Mouse (Mus musculus) kidney, embryonic 15.5 days (tissue): Measurements from ENCODE around the gene Zfp428. TPM values are rescaled to one million over a fixed set of nuclear protein-coding genes. Genes with fewer than 3 reads are reported as not detected.

Source experiments
- ATAC-seq: fragments of 200-750 bp; cut with Nextera tagmentation; replicated peaks from 2 replicates; pipeline ENCODE4 v1.8.0; 2017; ENCODE audit warnings: moderate TSS enrichment; ENCODE audit not compliant: low FRiP score
- H3K27ac ChIP-seq: fragments of 300-500 bp; sonication (generic); 2 replicates; pipeline ENCODE4 v1.5.1; 2015; ENCODE audit warnings: mild to moderate bottlenecking, inconsistent platforms
- H3K27me3 ChIP-seq: fragments of 300-500 bp; sonication (generic); 2 replicates; pipeline ENCODE4 v1.6.1; 2015; ENCODE audit warnings: inconsistent platforms
- H3K36me3 ChIP-seq: fragments of 300-500 bp; sonication (generic); 2 replicates; pipeline ENCODE4 v1.6.1; 2015; ENCODE audit warnings: inconsistent platforms
- H3K4me1 ChIP-seq: fragments of 300-500 bp; sonication (generic); 2 replicates; pipeline ENCODE4 v1.6.1; 2015; ENCODE audit warnings: inconsistent platforms
- H3K4me2 ChIP-seq: fragments of 300-500 bp; sonication (generic); 2 replicates; pipeline ENCODE4 v1.6.1; 2015; ENCODE audit warnings: moderate library complexity, mild to moderate bottlenecking, inconsistent platforms
- H3K4me3 ChIP-seq: fragments of 300-500 bp; sonication (generic); replicated peaks from 2 replicates; pipeline ENCODE4 v1.5.1; 2015; ENCODE audit warnings: mild to moderate bottlenecking, inconsistent platforms
- H3K9ac ChIP-seq: fragments of 300-500 bp; sonication (generic); 2 replicates; pipeline ENCODE4 v1.6.1; 2015; ENCODE audit warnings: mild to moderate bottlenecking, inconsistent platforms
- H3K9me3 ChIP-seq: fragments of 300-500 bp; sonication (generic); replicated peaks from 2 replicates; pipeline ENCODE4 v1.6.1; 2016; ENCODE audit warnings: inconsistent platforms
- WGBS: fragments of 180-500 bp; shearing (Covaris S2); methylation state at CpG from one replicate; pipeline ENCODE4 v1.1.7; 2015; ENCODE audit warnings: mixed read lengths; 5-methylcytosine and 5-hydroxymethylcytosine counted together
- polyA plus RNA-seq: library from polyadenylated mRNA; unstranded; fragments of >200 nt; fragmentation: Nextera tagmentation; extraction: Ambion mirVana; gene quantifications from 2 replicates; pipeline ENCODE4 v1.2.1, GENCODE M21; 2015

Gene Zfp428
- polyA plus RNA-seq: 61.6 and 66.6 TPM in 2 replicates

DNA sequence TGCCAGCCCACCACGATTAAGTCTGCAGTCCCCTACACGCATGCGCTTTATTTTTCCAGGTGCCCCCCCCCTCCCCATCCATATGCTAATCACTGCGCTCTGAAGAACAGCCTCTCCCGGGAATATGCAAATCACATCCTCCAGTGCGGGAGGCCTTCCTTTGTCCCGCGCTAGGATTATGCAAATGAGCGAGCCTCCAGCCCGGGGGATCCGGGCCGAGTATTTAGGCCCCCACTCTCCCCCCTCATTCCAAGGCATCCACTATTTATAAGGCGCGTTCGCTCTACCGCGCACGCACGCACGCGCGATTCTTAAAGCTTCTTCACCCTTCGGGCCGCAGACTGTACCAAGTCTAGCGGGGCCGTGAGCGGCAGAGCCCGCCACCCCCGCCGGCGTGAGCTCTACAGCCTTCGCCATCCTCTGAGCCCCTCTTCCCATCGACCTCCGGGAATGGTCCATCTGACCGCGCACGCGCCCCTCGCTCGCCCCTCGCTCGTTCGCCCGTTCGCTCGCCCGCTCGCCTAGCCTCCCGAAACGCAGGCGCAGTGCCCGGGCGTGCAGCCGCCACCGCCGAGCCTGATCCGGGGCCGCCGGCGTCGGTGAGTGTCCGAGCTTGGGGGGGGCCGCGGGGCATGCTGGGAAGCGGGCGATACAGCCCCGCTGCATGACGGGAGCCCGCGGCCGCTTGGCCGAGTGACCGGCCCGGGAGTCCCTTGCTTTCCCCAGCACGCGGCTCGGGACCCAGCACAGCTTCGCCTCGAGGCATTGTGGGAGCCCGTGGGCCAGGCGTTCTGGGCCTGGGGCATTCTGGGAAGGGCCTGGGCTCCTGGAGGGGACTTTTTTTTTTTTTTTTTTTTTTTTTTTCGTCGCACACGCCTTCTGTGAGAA, at the start of gene Zfp428:
TSS of gene Zfp428 (plus strand) at position 169 of the 888 bp plus-strand sequence.
- Histone ChIP-seq H3K4me3 (peak within 1 kb of the TSS; percentile 67), H3K4me1 (peaks cover 39% of the 10 kb centered on the region), H3K27me3 (peaks cover 8% of the 10 kb centered on the region; the same call in 1 of the 2 replicates), H3K36me3 (peaks cover 12% of the 10 kb centered on the region), H3K27ac (peak within 1 kb of the TSS; percentile 98), H3K9ac (peak within 1 kb of the TSS; percentile 96), H3K4me2 (peak within 1 kb of the TSS; percentile 71), H3K9me3 (no peaks in the 10 kb centered on the region)
- under 1% methylated on average over 84 of the region's 84 CpGs for WGBS
- ATAC-seq: peak; percentile 92

DNA sequence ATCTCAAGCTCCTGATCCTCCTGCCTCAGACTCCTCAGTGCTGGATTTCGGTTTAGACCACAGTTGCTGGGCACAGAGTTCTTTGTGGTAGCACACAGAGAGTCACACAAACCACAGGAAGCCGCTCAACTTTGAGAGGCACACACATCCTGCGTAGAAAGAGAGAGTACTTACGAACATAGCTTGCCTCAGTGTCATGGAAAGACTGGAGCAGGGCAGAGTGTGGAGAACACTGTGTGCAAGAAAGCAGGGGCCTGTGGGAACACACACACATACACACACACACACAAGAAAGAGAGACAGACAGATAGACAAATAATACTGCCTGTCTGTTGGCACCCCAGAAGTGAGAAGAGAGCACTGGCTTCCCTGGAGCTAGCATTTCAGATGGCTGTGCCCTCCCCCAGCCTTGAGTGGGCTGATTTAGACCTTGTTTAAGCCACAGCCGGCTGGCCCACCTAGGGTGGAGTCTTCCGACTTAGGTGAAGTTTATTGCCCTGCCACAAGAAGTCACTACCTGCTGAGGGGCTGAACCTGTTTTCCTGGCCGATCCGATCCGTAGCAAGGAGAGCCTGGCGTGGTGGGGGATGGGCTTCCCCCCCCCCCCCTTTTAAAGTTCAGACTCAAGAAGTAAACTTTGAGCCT, 49.0 kb upstream of the Zfp428 start:
- WGBS: 58% methylated on average over 10 of the region's 10 CpGs

DNA sequence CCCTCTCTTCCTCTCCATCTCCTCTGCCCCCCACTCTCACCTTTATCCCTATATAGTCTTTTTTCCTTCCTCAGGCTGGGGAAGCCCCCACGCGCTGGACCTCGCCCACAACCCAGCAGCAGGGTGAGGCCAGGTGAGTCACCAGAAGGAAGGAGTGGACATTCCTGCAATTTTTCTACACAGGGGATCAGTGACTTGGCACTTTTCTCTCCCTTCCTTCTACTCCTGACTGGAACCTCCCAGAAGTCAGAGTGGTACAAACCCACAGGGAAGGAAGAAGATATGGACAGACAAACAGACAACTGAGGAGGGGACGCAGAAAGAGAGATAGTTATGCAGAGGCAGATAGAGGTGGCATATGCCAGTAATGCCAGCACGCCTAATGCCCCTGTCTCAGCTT, 47.4 kb upstream of the Zfp428 start:
- Histone ChIP-seq H3K9me3 (no peaks in the 10 kb centered on the region), H3K4me1 (peaks cover 39% of the 10 kb centered on the region), H3K4me3 (no peak overlapping the region), H3K4me2 (no peak overlapping the region), H3K9ac (no peak overlapping the region), H3K27me3 (no peaks in the 10 kb centered on the region), H3K27ac (peak overlapping the region; percentile 37), H3K36me3 (no peaks in the 10 kb centered on the region)
- ATAC-seq: no peak
- 68% methylated on average over 5 of the region's 5 CpGs for WGBS

More for the DNA sequence above, 49.0 kb upstream of the Zfp428 start:
- no peaks in the 10 kb centered on the region for H3K36me3 ChIP-seq
- no peak overlapping the region for H3K4me2 ChIP-seq
- peaks cover 36% of the 10 kb centered on the region for H3K4me1 ChIP-seq
- no peak overlapping the region for H3K27ac ChIP-seq
- ATAC-seq: no peak
- H3K9ac ChIP-seq: no peak overlapping the region
- H3K27me3 ChIP-seq: no peaks in the 10 kb centered on the region
- no peak overlapping the region for H3K4me3 ChIP-seq
- no peaks in the 10 kb centered on the region for H3K9me3 ChIP-seq

DNA sequence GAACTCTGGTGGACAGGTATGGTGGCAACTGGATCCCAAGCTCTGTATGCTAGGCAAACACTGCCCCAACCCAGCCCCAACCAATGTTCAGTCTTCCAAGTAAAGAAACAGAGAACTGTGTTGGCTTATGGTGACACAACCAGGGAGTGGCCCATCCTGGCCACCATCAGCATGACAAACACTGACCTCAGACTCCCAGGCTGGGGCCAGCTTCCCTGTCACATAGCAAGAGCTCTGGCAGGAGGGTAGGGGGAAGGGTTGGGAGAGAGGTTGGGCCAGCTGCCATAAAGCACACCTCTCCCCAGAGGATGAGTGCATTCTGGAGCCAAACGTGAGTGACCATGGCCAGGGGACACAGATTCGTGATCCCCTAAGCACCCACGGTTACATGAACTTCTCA, 47.0 kb upstream of the Zfp428 start:
- Histone ChIP-seq H3K9ac (no peak overlapping the region), H3K4me1 (peaks cover 39% of the 10 kb centered on the region), H3K4me2 (no peak overlapping the region), H3K27ac (peak overlapping the region; percentile 37; the same call in 1 of the 2 replicates), H3K36me3 (no peaks in the 10 kb centered on the region), H3K27me3 (no peaks in the 10 kb centered on the region), H3K4me3 (no peak overlapping the region), H3K9me3 (no peaks in the 10 kb centered on the region)
- ATAC-seq: no peak
- 40% methylated on average over 3 of the region's 3 CpGs for WGBS

DNA sequence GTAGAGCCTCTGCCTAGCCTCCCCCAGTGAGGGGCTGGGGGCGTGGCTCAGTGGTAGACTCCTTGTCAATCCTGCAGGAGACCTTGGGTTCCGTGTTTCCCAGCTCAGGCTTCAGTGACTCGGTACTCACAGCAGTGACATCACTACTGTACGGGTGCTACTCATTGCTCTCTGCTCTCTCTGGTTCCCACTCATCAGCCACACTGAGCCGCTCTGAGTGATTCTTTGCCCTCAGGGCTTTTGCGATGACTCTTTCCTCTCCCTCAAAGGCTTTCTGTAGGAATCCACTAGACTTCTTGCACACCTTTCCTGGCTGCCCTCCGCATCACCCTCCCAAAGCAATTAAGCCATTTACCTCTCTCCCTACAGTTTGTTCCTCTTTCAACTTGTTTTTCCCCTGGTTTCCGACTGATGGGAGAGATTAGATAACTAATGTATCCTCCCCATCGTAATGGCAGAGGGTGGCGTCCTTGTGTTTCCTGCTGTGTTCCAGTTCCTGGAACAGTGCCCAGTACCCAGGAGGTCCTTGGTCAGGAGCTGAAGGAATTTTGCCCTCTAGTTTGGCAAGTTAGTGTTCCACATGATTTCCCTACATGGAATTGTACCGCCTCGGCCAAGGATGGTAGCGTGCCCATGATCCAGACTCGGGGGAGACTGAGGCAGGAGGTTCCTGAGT, 45.3 kb upstream of the Zfp428 start:
- H3K9me3 ChIP-seq: no peaks in the 10 kb centered on the region
- no peaks in the 10 kb centered on the region for H3K36me3 ChIP-seq
- H3K27ac ChIP-seq: peak overlapping the region; percentile 87
- H3K9ac ChIP-seq: no peak overlapping the region
- peak overlapping the region; percentile 62; the same call in 1 of the 2 replicates for H3K4me2 ChIP-seq
- peaks cover 39% of the 10 kb centered on the region for H3K4me1 ChIP-seq
- WGBS: 41% methylated on average over 14 of the region's 14 CpGs
- no peak overlapping the region for H3K4me3 ChIP-seq
- ATAC-seq: no peak
- H3K27me3 ChIP-seq: no peaks in the 10 kb centered on the region

DNA sequence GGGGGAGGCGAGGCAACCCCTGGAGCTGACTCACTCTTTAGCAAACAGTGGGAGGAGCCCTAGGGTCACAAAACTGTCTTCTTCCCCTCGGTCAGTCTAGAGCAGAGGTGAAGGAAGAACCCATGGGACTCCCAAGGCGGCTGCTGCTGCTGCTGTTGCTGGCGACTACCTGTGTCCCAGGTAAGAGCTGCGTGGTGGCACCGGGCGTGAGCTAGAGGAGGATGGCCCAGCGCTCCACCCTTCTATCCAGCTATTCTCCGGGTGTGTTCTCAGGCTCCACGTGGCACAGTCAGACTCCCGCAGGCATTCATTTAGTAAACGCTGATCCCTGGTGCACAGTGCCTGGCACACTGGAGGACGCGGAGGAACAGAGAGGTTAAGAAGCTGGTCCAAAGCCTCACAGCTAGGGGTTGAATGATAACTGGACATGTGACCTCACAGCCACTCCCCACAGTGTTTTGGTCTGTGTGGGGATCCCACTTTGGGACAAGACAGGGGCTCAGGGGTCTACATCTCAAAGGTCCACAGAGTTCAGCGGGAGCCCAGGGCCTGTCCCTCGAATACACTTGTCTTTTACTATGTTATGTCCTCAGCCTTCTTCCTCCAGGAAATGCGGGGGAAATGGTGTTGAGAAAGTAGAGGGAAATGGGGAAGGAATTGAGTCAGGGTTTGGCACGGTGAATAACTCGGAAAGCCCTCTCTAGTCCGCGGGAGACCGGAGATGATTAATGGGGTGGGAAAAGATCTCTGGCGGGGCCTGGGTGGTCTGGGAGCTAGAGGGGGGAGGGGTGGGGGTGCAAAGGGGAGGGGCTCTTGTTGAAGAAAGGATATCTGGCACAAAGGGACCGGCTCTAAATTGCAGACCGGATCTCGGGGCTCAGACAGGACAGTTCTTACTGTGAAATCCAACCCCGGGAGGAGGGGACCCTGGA, 44.2 kb upstream of the Zfp428 start, which contains the start of gene Plaur:
TSS of gene Plaur (plus strand) at position 97 of the 932 bp plus-strand sequence.
- Histone ChIP-seq H3K27ac (peak within 1 kb of the TSS; percentile 87), H3K36me3 (0 out of 2 replicates have a peak, but pooled peaks cover 8% of the 10 kb centered on the region), H3K4me2 (peak within 1 kb of the TSS; percentile 62), H3K4me1 (peaks cover 39% of the 10 kb centered on the region), H3K9me3 (no peaks in the 10 kb centered on the region), H3K9ac (peak within 1 kb of the TSS; percentile 47; the same call in 1 of the 2 replicates), H3K4me3 (peak within 1 kb of the TSS; percentile 43), H3K27me3 (no peaks in the 10 kb centered on the region)
- ATAC-seq: peak; percentile 72
- WGBS: 4% methylated on average over 27 of the region's 27 CpGs

DNA sequence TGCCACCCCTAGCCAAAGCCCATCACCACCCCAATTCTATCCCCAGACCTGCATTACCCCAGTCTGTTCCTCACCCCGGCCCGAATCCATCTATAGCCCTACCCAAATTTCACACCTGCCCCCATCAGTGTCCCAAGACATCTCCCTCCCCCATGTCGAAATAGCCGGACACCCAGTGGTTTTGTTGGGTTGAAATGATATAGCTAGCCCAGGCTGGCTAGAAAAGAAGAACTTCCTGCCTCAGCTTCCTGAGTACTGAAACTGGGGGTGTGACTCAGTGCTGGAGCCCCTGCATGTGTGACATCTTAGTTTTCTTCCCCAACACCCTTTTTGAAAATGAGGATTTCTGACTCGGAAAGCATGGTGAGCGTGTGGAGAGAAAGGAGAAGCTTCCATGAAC, 40.0 kb upstream of the Zfp428 start:
- no peak overlapping the region for H3K9ac ChIP-seq
- H3K4me2 ChIP-seq: no peak overlapping the region
- H3K4me1 ChIP-seq: peaks cover 15% of the 10 kb centered on the region
- no peak overlapping the region for H3K4me3 ChIP-seq
- 87% methylated on average over 6 of the region's 6 CpGs for WGBS
- H3K36me3 ChIP-seq: peaks cover 16% of the 10 kb centered on the region
- H3K9me3 ChIP-seq: no peaks in the 10 kb centered on the region
- no peaks in the 10 kb centered on the region for H3K27me3 ChIP-seq
- H3K27ac ChIP-seq: no peak overlapping the region
- ATAC-seq: no peak

DNA sequence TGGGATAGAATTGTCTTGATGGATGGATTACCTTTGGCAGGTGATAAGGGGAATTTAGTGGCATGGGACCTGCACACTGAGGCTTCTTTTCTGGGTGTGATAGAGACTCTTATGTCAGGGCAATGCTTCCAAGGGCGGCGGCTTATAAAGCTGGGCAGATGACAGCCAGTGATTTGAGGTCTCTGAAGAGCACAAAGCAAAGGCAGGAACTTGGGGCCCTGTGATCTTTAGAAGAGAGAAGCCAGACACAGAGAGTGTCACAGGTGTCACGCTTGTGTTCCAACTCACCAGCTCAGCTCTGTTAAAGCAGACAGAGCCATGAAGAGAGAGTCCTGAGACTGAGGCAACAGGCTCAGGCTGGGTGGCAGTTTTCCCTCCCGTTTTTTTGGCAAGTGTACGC, 38.9 kb upstream of the Zfp428 start:
- Histone ChIP-seq H3K9ac (no peak overlapping the region), H3K36me3 (peaks cover 24% of the 10 kb centered on the region), H3K27ac (no peak overlapping the region), H3K4me1 (peaks cover 5% of the 10 kb centered on the region), H3K4me2 (no peak overlapping the region), H3K4me3 (no peak overlapping the region), H3K27me3 (no peaks in the 10 kb centered on the region), H3K9me3 (no peaks in the 10 kb centered on the region)
- 82% methylated on average over 5 of the region's 5 CpGs for WGBS
- no peak for ATAC-seq

DNA sequence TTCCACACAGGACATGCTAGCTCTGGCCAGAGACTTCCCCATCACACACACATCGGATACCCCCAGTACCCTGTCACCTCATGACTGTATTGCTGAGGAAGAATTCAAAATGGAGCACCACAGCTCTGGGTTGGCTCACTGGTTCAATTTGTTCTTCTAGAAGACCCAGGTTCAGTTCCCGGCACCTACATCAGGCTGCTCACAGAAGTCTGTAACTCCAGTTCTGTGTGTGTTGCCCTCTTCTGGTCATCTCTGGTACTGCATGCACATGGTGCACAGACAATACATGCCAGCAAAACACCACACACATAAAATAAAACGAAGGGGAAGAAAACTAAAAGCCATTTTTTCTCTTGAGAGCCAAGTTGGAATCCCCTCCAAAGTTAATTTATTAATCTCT, 37.7 kb upstream of the Zfp428 start:
- Histone ChIP-seq H3K36me3 (peaks cover 26% of the 10 kb centered on the region), H3K9me3 (no peaks in the 10 kb centered on the region), H3K27me3 (no peaks in the 10 kb centered on the region), H3K4me3 (no peak overlapping the region), H3K4me1 (0 out of 2 replicates have a peak, but pooled peaks cover 1% of the 10 kb centered on the region), H3K27ac (no peak overlapping the region), H3K9ac (no peak overlapping the region), H3K4me2 (no peak overlapping the region)
- WGBS: 86% methylated on average over 3 of the region's 3 CpGs
- ATAC-seq: no peak

DNA sequence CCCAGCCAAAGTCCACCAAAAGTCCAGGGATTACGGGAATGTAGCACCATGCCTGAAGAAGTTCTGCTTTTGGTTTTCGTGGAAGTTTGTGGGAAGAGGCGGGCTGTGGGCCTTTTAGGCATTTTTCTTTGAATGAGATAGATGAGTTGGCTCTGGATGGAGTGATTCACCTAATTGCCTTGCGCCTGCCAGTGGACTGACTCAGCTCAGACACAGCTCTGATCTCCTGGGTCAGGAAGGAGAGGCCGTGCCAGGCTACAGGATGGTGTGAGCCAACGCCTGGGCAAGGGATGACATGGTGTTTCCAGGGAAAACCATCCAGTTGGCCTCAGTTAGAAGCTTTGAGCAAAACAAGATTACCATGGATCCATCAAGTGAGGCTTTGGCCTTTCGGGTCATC, 36.5 kb upstream of the Zfp428 start:
- WGBS: 95% methylated on average over 7 of the region's 7 CpGs

DNA sequence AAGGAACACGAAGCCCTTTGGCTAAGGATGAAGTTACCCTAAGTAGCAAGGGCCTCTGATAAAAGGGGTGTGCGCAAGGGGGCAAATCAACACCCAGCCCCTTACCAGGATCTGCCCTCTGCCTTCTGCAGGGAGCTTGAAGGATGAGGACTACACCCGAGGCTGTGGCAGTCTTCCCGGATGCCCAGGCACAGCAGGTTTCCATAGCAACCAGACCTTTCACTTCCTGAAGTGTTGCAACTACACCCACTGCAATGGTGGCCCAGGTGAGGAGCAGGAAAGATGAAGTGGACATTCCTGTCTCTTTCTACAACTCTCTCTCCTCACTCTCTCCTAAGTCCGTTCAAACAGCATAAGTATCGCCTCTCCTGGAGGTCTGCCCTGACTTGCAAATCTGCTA, 34.4 kb upstream of the Zfp428 start:
- peaks cover 20% of the 10 kb centered on the region for H3K36me3 ChIP-seq
- 85% methylated on average over 6 of the region's 6 CpGs for WGBS
- H3K4me3 ChIP-seq: no peak overlapping the region
- ATAC-seq: no peak
- no peak overlapping the region for H3K27ac ChIP-seq
- H3K4me1 ChIP-seq: 0 out of 2 replicates have a peak, but pooled peaks cover 3% of the 10 kb centered on the region
- no peak overlapping the region for H3K9ac ChIP-seq
- no peak overlapping the region for H3K4me2 ChIP-seq
- H3K27me3 ChIP-seq: no peaks in the 10 kb centered on the region
- H3K9me3 ChIP-seq: no peaks in the 10 kb centered on the region

More for the DNA sequence above, 36.5 kb upstream of the Zfp428 start:
- Histone ChIP-seq H3K4me1 (0 out of 2 replicates have a peak, but pooled peaks cover 3% of the 10 kb centered on the region), H3K4me2 (no peak overlapping the region), H3K4me3 (no peak overlapping the region), H3K27ac (no peak overlapping the region), H3K9me3 (no peaks in the 10 kb centered on the region), H3K27me3 (no peaks in the 10 kb centered on the region), H3K36me3 (peaks cover 26% of the 10 kb centered on the region), H3K9ac (no peak overlapping the region)
- 0 out of 2 replicates have a peak, but pooled peaks have one; percentile 4 for ATAC-seq
